Mouse (Mus musculus): ENCODE data around the gene Tmco1.
A peak's percentile ranks its signal among the peaks of the same experiment; 100 is the strongest.
"Not testable (repeated sequence)": the region's sequence is repeated elsewhere in the genome, so short reads cannot be mapped to it uniquely, and the experiment has no call there.

Tmco1 gene

GRCm38 (mm10) chr1:167331106-167331505 is 22.9 kb downstream of the Tmco1 start:
- no peak for DNase-seq (ENCODE audit: low read depth, low spot score)

- no peak for DNase-seq (ENCODE audit: low read depth, low spot score)
Observed at GRCm38 (mm10) chr1:167336398-167336797, 28.2 kb downstream of the Tmco1 start.

GRCm38 (mm10) chr1:167337463-167338095 is 29.4 kb downstream of the Tmco1 start:
- DNase-seq (ENCODE audit: low read depth, low spot score), result peak; percentile 91

- no peak for DNase-seq (ENCODE audit: low read depth, low spot score)
Observed at GRCm38 (mm10) chr1:167339177-167339781, 31.1 kb downstream of the Tmco1 start.

GRCm38 (mm10) chr1:167340111-167340787 is 32.1 kb downstream of the Tmco1 start:
- peak; percentile 27 for DNase-seq (ENCODE audit: low read depth, low spot score)

- no peak for DNase-seq (ENCODE audit: low read depth, low spot score)
Observed at GRCm38 (mm10) chr1:167340910-167341528, 32.8 kb downstream of the Tmco1 start.

- DNase-seq (ENCODE audit: low read depth, low spot score), result peak; percentile 75
Observed at GRCm38 (mm10) chr1:167342831-167343230, 34.7 kb downstream of the Tmco1 start.

GRCm38 (mm10) chr1:167345994-167346520 is 37.9 kb downstream of the Tmco1 start:
- DNase-seq (ENCODE audit: low read depth, low spot score), result not testable (repeated sequence)

- DNase-seq (ENCODE audit: low read depth, low spot score), result peak; percentile 51
Observed at GRCm38 (mm10) chr1:167349206-167349605, 41.0 kb downstream of the Tmco1 start.

- peak; percentile 93 for DNase-seq (ENCODE audit: low read depth, low spot score)
Observed at GRCm38 (mm10) chr1:167349815-167350596, 41.8 kb downstream of the Tmco1 start, which contains the start of gene Aldh9a1. Gene Aldh9a1 (plus strand): TSS chr1:167349991.

- DNase-seq (ENCODE audit: low read depth, low spot score), result no peak
Observed at GRCm38 (mm10) chr1:167350597-167351415, 42.6 kb downstream of the Tmco1 start.

- no peak for DNase-seq (ENCODE audit: low read depth, low spot score)
Observed at GRCm38 (mm10) chr1:167352403-167352802, 44.2 kb downstream of the Tmco1 start.

GRCm38 (mm10) chr1:167357387-167357786 is 49.2 kb downstream of the Tmco1 start:
- DNase-seq (ENCODE audit: low read depth, low spot score), result no peak

GRCm38 (mm10) chr1:167358731-167359130 is 50.6 kb downstream of the Tmco1 start:
- no peak for DNase-seq (ENCODE audit: low read depth, low spot score)

- no peak for DNase-seq (ENCODE audit: low read depth, low spot score)
Observed at GRCm38 (mm10) chr1:167360268-167360667, 52.1 kb downstream of the Tmco1 start.

GRCm38 (mm10) chr1:167362819-167363218 is 54.6 kb downstream of the Tmco1 start:
- no peak for DNase-seq (ENCODE audit: low read depth, low spot score)

GRCm38 (mm10) chr1:167363322-167363721 is 55.1 kb downstream of the Tmco1 start:
- no peak for DNase-seq (ENCODE audit: low read depth, low spot score)

- DNase-seq (ENCODE audit: low read depth, low spot score), result no peak
Observed at GRCm38 (mm10) chr1:167365808-167366207, 57.6 kb downstream of the Tmco1 start.

- DNase-seq (ENCODE audit: low read depth, low spot score), result no peak
Observed at GRCm38 (mm10) chr1:167366621-167367020, 58.4 kb downstream of the Tmco1 start.

- DNase-seq (ENCODE audit: low read depth, low spot score), result no peak
Observed at GRCm38 (mm10) chr1:167368018-167368417, 59.8 kb downstream of the Tmco1 start.

All from R1 (cell line).